Mouse (Mus musculus): ENCODE measurements around the gene Nat8f4. TPM values are rescaled to one million over a fixed set of nuclear protein-coding genes. Genes with fewer than 3 reads are reported as not detected.
"Not testable (repeated sequence)": the region's sequence is repeated elsewhere in the genome, so short reads cannot be mapped to it uniquely, and the experiment has no call there.

The Nat8f4 gene
- polyA plus RNA-seq, 1 experiment from 2014 or later, result 4.3 TPM

- DNase-seq (ENCODE audit: low spot score), result no peak
Measured at GRCm38 (mm10) chr6:85902303-85902702, 2.4 kb downstream of the Nat8f4 start.

- not testable (repeated sequence) for DNase-seq (ENCODE audit: low spot score)
Measured at GRCm38 (mm10) chr6:85898596-85899475, 5.8 kb downstream of the Nat8f4 start.

- DNase-seq (ENCODE audit: low spot score), result peak; percentile 5
Measured at GRCm38 (mm10) chr6:85895061-85895648, 9.5 kb downstream of the Nat8f4 start.

- DNase-seq (ENCODE audit: low spot score), result no peak
Measured at GRCm38 (mm10) chr6:85888961-85889360, 15.7 kb downstream of the Nat8f4 start.

- DNase-seq (ENCODE audit: low spot score), result no peak
Measured at GRCm38 (mm10) chr6:85884311-85884710, 20.4 kb downstream of the Nat8f4 start.

- DNase-seq (ENCODE audit: low spot score), result not testable (repeated sequence)
Measured at GRCm38 (mm10) chr6:85883246-85883645, 21.4 kb downstream of the Nat8f4 start.

GRCm38 (mm10) chr6:85869006-85869405, 35.7 kb downstream of the Nat8f4 start, which contains the start of gene Nat8f2:
Nat8f2 (minus strand) TSS chr6:85869158.
- DNase-seq (ENCODE audit: low spot score), result not testable (repeated sequence)

GRCm38 (mm10) chr6:85867726-85868690, 36.7 kb downstream of the Nat8f4 start:
- no peak for DNase-seq (ENCODE audit: low spot score)

- not testable (repeated sequence) for DNase-seq (ENCODE audit: low spot score)
Measured at GRCm38 (mm10) chr6:85866995-85867394, 37.7 kb downstream of the Nat8f4 start.

- DNase-seq (ENCODE audit: low spot score), result not testable (repeated sequence)
Measured at GRCm38 (mm10) chr6:85866166-85866565, 38.5 kb downstream of the Nat8f4 start.

- not testable (repeated sequence) for DNase-seq (ENCODE audit: low spot score)
Measured at GRCm38 (mm10) chr6:85864900-85865639, 39.6 kb downstream of the Nat8f4 start.

- no peak for DNase-seq (ENCODE audit: low spot score)
Measured at GRCm38 (mm10) chr6:85863840-85864239, 40.8 kb downstream of the Nat8f4 start.

- no peak for DNase-seq (ENCODE audit: low spot score)
Measured at GRCm38 (mm10) chr6:85863136-85863535, 41.5 kb downstream of the Nat8f4 start.

GRCm38 (mm10) chr6:85862565-85862964, 42.1 kb downstream of the Nat8f4 start:
- no peak for DNase-seq (ENCODE audit: low spot score)

GRCm38 (mm10) chr6:85861247-85861646, 43.4 kb downstream of the Nat8f4 start:
- DNase-seq (ENCODE audit: low spot score), result no peak

GRCm38 (mm10) chr6:85856194-85856678, 48.4 kb downstream of the Nat8f4 start:
- DNase-seq (ENCODE audit: low spot score), result no peak

- DNase-seq (ENCODE audit: low spot score), result no peak
Measured at GRCm38 (mm10) chr6:85853481-85853880, 51.2 kb downstream of the Nat8f4 start.

- DNase-seq (ENCODE audit: low spot score), result no peak
Measured at GRCm38 (mm10) chr6:85851062-85851773, 53.5 kb downstream of the Nat8f4 start.

GRCm38 (mm10) chr6:85849240-85849639, 55.4 kb downstream of the Nat8f4 start:
- DNase-seq (ENCODE audit: low spot score), result no peak
